Mouse (Mus musculus) spleen, postnatal 14 days (tissue): Measurements from ENCODE around the gene AC124502.3.
A peak's percentile ranks its signal among the peaks of the same experiment; 100 is the strongest.
"Not testable (repeated sequence)": the region's sequence is repeated elsewhere in the genome, so short reads cannot be mapped to it uniquely, and the experiment has no call there.

Source experiments
- DNase-seq, 2 experiments: peaks; one replicate each; pipeline ENCODE4 v3.0.0; 2021 to 2022; ENCODE audit warnings: low spot score in 2 of 2

Gene AC124502.3

GRCm38 (mm10) chr19:5083961-5084833 lies 45.5 kb downstream of the AC124502.3 start:
- no peak for DNase-seq

DNA sequence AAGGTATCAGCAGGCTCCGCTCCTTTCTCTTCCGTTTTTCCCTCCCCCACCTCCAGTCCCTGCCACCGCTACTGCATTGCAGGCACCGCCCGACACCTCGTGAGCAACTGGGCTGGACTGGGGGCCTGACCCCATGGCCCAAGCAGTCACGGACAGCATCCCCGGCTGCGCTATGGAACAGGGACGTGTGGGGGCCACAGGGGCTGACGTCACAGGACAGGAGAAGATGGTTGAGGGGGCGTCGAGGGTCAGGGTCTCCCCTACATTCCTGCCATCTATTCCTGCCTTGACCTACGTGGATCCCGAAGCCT lies 46.1 kb downstream of the AC124502.3 start:
- DNase-seq = no peak

GRCm38 (mm10) chr19:5085145-5085863 lies 46.6 kb downstream of the AC124502.3 start, which contains the start of gene Tmem151a:
Gene Tmem151a, minus strand, starts transcription at chr19:5085531.
- DNase-seq = no peak

GRCm38 (mm10) chr19:5086533-5086932 lies 47.8 kb downstream of the AC124502.3 start:
- DNase-seq = not testable (repeated sequence)

- peak; percentile 72 to 85 for DNase-seq
These were observed 49.4 kb downstream of the AC124502.3 start, which contains the start of gene Yif1a for GRCm38 (mm10) chr19:5087884-5088728. Gene Yif1a, plus strand, starts transcription at chr19:5088538.

- DNase-seq = no peak
These were observed 50.6 kb downstream of the AC124502.3 start for GRCm38 (mm10) chr19:5089324-5089723.

DNA sequence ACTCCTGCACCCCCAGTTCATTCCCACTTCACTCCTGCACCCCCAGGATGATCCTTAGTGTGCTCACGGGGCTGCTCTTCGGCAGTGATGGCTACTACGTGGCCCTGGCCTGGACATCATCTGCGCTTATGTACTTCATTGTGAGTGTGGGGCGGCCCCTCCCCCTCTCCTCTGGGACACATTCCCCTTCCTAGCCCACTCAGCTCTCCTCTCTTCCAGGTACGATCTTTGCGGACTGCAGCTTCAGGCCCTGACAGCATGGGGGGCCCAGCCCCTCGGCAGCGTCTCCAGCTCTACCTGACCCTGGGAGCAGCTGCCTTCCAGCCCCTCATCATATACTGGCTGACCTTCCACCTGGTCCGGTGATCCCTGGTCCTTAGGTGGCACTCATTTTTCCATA lies 53.4 kb downstream of the AC124502.3 start:
- no peak for DNase-seq

- no peak for DNase-seq
These were observed 55.0 kb downstream of the AC124502.3 start for GRCm38 (mm10) chr19:5093481-5094242.

DNA sequence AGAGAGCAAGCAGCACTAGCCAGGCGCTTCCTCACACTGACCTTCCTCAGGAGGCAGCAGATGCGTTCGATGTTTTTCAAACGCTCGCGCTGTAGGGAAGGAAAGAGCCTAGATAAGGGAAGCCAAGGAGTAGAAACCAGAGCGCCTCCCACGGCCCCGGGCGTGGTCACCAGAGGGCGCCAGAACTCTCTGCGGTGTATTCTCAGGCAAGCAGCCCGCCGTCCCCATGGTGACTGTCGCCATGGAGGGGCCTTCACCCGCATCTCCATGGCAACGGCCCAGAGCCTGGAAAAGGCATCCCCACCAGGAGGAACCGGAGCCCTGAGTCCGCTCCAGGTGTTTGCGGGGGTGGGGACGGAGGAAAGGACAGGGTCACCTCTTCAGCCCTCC lies 55.5 kb downstream of the AC124502.3 start:
- DNase-seq = peak; percentile 76 to 85

GRCm38 (mm10) chr19:5094746-5095417 lies 56.2 kb downstream of the AC124502.3 start:
- DNase-seq = no peak

DNA sequence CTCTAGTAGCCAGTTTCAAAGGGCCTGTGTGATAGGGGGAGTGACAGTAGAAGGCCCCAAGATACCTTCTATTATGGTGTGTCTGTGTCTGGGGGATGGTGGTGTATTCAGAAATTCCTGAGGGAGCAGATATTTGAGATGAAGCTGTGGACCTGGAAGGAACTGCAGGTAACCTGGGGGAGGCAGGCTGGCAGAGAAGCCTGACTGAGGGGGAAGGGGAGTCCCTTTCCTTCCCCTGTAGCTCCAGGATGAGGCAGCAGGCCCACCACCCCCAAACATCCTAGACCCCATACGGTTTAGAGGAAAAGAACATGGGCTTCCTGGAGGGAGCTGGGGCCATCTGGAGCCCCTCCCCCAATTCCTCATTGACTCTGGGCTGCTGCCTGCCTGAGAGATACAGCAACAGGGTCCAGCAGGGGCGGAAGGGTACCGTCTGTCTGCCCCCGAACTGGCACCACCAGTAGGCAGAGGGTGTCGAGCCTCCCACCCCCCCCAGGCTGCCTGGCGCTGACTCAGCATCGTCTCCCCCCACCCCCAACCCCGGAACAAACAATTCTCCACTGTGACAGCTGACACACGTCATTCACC lies 57.3 kb downstream of the AC124502.3 start:
- no peak for DNase-seq

- no peak for DNase-seq
These were observed 59.1 kb downstream of the AC124502.3 start for GRCm38 (mm10) chr19:5097521-5098362.

GRCm38 (mm10) chr19:5098363-5099143 lies 59.9 kb downstream of the AC124502.3 start, which contains the start of gene Cnih2:
Gene Cnih2, minus strand, starts transcription at chr19:5098521.
- no peak for DNase-seq
